Mouse (Mus musculus): ENCODE data around the gene Adamtsl2. TPM values are rescaled to one million over a fixed set of nuclear protein-coding genes. Genes with fewer than 3 reads are reported as not detected.

Adamtsl2 gene
- polyA plus RNA-seq (2017; shearing (Covaris generic)): under 1 TPM in 1 of 2 experiments, not detected in 1; 0.31 TPM

DNA sequence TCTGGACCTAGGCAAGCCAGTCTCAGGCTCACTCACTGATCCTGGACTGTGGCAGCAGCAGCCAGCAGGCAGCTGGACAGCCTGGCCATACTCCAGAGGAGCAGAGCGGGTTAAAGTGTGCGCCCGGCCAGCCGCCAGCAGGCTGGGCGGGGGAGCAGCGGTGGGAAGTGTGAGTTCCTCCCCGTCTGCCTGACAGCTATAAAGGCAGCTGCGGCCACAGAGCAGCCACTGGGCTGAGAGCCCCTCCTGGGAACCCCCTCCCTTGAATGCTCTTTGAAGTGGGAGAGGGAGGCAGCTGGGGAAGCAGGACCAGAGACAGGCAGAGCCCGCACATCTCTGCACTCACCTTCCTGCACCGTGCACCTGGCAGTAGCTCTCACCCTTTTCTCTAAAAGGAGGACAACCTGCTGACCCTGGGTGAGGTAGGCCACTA is at the start of gene Adamtsl2:
Gene Adamtsl2 (plus strand): TSS at position 228 of the 433 bp plus-strand sequence.
- no peak for ATAC-seq

DNA sequence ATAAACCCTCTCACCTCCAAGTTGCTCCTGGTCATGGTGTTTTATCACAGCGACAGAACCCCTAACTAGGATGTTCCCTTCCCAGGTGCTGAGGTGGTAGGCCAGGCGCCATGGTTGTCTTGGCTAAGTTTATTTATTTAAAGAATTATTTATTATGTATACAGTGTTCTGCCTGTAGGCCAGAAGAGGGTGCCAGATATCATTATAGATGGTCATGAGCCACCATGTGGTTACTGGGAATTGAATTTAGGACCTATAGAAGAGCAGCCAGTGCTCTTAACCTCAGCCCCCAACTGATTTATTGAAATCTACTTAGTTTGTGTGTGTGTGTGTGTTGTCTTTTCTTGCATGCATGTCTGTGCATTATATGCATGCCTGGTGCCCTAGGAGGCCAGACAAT is 46.8 kb upstream of the Adamtsl2 start:
- ATAC-seq: no peak

GRCm38 (mm10) chr2:27036003-27036402 is 43.2 kb upstream of the Adamtsl2 start:
- ATAC-seq: no peak

GRCm38 (mm10) chr2:27037008-27037407 is 42.2 kb upstream of the Adamtsl2 start:
- no peak for ATAC-seq

- peak; percentile 67 for ATAC-seq
These were observed 40.6 kb upstream of the Adamtsl2 start for GRCm38 (mm10) chr2:27038596-27038995.

DNA sequence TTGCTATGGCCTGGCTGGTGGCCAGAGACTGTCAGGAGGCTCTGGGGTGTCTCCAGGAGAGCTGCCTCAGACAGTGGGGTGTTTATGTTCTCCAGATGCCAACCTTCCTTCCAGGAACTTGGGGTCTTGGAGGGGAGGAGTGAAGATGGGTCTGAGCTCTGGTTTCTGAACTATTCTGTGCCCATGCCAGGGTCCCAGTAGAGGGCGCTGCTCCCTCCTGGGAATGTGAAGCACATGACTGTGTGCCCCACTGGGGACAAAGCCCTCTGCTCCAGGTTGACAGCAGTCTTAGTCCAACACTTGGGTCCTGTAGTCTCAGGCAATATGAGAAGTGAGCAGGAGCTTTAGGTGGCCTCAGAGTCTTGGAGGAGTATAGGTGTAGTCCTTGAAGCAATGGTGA is 39.9 kb upstream of the Adamtsl2 start:
- ATAC-seq: no peak

DNA sequence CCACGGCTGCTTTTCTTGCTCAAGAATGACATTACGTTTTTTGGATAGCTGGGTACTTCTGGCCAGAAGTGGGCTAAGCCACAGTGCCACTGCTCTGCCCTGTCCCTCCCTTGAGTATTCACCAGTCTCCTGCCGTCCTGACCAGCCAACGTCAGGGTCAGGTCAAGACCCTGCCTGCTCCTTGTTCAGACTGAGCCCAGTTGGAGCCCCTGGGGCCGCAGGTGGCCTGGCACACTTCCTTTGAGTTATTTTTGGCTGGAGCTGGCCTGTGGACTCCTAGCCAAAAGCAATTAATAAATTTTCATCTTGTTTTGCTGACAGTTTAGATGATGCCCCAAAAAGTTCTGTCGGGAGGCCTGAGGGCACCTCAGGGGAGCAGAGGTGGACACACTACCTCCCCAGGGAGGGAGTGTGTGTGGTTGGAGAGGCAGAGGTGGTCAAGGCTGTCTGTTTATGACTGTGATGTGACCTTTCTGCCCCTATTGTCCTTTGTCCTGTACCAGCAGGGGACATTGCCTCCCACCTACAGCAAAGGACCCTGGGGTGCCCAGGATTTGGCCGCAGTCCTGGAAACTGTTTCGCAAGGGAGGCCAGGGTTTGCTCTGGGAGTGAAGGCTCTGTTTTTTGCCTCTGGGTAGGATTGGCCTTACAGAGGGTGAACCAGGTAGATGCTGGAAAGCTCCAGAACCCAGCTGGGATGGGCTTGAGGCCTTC is 36.9 kb upstream of the Adamtsl2 start:
- no peak for ATAC-seq

GRCm38 (mm10) chr2:27043461-27043860 is 35.7 kb upstream of the Adamtsl2 start:
- peak; percentile 58 for ATAC-seq

GRCm38 (mm10) chr2:27044166-27044565 is 35.0 kb upstream of the Adamtsl2 start:
- no peak for ATAC-seq

- ATAC-seq: no peak
These were observed 34.5 kb upstream of the Adamtsl2 start for GRCm38 (mm10) chr2:27044641-27045040.

GRCm38 (mm10) chr2:27045979-27046770 is 33.0 kb upstream of the Adamtsl2 start:
- ATAC-seq: no peak

DNA sequence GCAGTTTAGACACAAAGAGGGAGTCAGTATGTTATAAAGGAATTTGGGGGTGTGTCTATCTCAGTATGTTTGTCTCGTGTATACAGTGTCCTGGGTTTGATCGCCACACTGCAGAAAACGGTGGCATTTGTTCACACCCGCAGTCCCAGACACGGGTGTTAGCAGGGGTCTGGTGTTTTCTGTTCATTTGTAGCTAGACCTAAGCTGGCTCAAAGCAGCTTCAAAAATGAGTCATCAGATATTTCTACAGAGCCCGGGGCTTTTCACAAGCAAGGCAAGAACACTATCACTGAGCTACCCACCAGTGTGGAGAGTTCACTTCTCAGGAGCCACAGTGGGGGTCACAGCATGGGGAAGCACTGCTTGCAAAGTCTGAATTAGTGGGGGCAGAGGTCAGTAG is 29.8 kb upstream of the Adamtsl2 start:
- ATAC-seq: no peak

DNA sequence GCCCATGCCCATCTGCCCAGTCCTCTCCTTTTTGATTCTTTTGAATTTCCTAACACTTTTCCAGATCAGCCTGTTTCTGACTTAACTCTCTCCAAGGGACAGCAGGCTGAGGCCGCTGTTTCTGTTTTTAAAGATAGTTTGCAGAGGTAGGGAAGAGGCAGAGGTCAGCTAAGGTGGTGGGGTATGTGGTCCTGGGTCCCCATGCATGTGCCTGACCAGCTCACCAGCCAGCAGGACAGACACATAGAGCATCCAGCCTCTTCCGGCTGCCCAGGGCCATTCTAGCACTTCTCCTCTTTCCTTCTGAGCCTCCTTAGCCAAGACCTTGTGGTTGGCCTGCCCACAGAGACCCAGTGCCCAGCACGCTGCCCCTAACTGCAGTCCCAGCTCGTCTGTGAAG is 20.9 kb upstream of the Adamtsl2 start:
- ATAC-seq: no peak

GRCm38 (mm10) chr2:27058751-27059150 is 20.4 kb upstream of the Adamtsl2 start:
- no peak for ATAC-seq

GRCm38 (mm10) chr2:27059187-27059586 is 20.0 kb upstream of the Adamtsl2 start:
- ATAC-seq: no peak

DNA sequence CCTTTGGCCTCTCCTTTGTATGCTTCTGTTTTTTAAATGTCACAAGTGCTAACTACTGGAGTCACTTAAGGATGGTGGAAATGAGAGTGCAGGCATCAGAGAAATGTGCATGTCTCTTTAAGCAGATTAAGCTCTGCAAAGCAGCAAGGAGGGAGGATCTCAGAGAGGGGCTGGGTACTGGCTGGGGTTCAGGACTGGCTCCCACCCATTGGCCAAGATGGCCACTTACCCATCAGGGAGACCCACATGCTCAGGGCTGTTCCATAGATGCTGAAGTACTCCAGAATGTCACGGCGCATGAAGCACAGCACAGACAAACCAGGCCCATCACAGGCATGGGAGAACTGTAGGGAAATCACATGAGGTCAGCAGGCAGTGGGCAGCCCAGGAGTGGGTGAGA is 12.1 kb upstream of the Adamtsl2 start:
- ATAC-seq: no peak

DNA sequence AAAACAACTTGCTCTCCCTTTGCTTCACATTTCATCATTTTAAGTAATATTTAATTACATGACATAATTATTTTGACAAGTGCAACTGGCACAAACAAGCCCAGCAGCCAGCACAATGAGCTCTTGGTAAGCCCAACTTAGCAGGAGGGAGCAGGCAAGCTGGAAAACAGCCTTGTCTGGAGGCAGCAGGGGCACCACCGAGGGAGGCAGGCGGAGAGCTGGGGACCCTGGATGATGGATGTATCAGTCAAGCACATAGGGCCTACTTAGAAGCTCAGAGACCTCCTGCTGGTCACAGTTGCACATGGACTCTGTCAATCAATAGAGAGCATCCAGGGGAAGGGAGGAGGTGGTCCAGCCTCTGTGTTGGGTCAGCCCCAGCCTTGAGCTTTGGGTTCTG is 11.2 kb upstream of the Adamtsl2 start:
- ATAC-seq: no peak

DNA sequence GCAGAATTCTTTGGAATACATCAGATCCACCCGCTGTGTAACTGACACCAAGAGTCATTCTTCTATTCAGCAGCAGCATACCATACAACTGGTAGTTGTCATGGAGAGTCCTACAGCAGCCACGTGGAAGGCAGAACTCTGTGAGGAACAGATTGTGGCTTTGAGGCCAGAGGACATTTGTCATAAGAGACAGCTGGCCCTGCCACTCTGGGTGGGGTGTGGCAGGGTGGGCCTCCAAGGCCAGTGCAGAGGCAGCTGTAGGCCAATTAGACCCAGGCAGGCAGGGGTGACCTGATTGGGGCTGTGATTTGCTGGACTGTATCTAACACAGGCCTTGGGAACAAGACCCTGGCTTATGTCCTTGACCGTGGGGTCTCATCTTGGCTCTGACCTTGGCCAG is 9.5 kb upstream of the Adamtsl2 start:
- no peak for ATAC-seq

GRCm38 (mm10) chr2:27070247-27070813 is 8.8 kb upstream of the Adamtsl2 start:
- no peak for ATAC-seq

DNA sequence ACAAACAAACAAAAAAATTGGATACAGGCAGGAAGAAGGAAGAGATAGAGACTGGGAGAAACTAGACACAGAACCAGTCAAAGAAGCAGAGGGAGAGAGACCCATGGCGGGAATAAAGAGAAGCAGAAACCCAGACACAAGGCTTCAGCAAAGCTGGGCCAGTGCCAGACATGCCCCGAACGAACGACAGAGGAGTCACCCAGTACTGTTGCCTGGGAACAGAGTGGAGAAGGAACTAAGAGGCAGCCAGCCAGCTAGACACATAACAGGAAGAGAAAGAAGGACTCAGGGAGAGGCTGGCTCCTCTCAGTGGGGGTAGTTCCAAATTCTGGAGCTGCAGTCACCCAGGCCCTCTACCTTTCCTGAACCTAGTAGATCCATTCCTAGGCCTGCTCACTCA is 8.0 kb upstream of the Adamtsl2 start:
- no peak for ATAC-seq

DNA sequence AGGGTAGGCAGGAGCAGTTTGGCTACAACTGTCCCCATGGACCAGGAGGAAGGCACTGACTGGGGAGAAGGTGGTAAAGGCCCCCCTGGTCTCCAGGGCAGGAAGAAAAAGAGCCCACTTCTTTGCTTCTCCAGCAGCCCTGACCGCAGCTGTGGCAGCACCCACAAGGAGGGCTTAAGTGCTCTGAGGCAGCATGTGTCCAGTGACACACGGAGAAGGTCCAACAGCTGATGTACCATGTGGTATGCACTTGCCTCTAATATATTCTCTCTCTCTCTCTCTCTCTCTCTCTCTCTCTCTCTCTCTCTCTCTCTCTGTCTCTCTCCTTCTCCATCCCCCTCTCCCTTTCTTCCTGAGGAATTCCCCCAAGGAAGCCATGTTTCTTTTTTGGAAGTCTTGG is 7.2 kb upstream of the Adamtsl2 start, which contains the start of gene Mymk:
Gene Mymk (minus strand): TSS at position 202 of the 400 bp plus-strand sequence.
- no peak for ATAC-seq

DNA sequence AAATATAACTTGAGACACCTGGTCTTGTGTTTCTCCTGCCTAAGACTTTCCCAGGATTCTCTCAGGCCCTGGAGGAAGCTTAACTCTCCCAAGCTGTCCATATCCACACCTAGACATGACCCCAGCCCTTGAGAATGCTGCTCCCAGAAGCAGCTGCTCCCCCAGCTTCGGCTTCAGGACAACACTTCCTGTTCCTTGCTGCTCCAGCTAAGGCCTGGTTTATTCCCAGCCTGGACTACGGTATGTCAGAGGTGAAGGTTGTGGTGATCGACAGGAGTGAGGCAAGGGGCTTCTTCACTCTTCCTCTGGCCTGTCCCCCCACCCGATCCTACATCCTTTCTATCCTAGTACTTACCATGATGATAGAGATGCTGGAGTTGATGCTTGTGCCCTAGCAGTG is 5.8 kb upstream of the Adamtsl2 start:
- ATAC-seq: no peak

- ATAC-seq: no peak
These were observed 4.4 kb upstream of the Adamtsl2 start for GRCm38 (mm10) chr2:27074804-27075203.

- ATAC-seq: no peak
These were observed 3.7 kb upstream of the Adamtsl2 start for GRCm38 (mm10) chr2:27075485-27075884.

Measured in CD4-positive, CD25-positive, alpha-beta regulatory T cell, adult 4 months (primary cell).